Mouse (Mus musculus) cerebellum, postnatal 4 days (tissue): Measurements from ENCODE around the gene Tyk2.

Experiments used
- DNase-seq, 2 experiments: peaks; one replicate each; pipeline ENCODE4 v3.0.0; 2022; ENCODE audit warnings: low spot score in 2 of 2, mixed read lengths in 1 of 2

Tyk2 gene

DNA sequence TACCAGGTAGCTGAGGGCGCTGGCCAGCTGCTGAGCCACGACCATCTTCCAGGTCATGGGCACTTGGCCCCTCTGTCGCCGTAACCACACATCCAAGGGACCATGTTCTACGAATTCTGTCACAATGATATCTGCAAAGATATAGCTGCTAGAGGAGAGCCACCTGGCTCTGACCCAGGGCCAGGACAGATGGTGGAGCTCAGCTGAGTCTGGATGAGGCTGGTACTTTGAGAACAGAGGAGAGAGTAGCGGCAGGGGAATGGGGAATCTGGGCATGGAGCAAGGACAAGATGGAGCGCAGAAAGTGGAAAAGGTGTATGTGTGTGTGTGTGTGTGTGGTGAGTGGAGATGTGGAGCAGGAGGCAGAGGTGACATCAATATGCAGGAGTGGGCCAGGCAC, 16.9 kb downstream of the Tyk2 start:
- no peak for DNase-seq

DNA sequence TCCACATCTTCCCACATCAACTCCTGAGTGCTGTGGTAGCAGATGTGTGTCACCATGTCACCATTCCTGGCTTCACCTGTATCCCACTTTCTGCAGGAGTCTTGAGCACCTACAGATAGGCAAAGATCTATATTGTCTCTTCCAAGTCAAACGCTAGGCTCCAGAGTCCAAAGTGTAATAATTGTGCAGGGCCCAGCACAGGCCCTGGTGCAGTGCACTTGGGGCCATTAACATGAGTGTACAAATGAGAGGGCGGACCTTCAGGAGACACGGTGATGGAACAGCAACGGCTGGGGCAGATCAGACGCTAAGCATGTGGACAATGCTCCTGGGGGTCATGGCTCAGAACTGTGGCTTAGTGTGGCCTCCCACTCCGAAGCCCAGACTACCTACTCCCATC, 17.3 kb downstream of the Tyk2 start:
- DNase-seq: no peak

DNA sequence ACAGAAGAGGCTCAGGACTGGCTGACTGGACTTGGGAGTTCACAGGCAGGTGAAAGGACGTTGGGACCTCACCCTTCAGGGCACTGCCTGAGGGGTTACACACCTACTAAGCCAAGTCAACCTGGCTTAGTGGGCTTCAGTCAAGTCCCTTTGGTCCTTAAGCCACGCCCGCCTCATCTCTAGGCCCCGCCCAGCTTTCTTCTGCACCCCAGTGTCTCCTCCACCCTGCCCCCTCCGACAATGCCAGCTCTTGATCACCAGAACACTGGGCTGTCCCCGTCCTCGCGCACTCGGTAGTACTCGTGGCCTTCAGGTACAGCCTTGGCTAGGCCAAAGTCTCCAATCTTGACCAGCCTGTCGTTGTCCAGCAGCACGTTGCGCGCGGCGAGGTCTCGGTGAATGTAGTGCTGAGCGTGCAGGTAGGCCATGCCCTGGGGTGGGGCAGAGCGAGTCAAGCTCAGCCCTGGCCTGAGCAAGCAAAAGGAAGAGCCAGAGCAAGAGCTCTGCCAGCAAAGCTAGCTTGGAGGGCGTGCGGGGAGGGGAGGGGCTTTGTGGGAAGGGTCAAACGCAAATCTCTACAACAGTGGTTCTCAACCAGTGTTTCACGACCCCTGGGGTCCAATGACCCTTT, 23.3 kb downstream of the Tyk2 start:
- no peak for DNase-seq

DNA sequence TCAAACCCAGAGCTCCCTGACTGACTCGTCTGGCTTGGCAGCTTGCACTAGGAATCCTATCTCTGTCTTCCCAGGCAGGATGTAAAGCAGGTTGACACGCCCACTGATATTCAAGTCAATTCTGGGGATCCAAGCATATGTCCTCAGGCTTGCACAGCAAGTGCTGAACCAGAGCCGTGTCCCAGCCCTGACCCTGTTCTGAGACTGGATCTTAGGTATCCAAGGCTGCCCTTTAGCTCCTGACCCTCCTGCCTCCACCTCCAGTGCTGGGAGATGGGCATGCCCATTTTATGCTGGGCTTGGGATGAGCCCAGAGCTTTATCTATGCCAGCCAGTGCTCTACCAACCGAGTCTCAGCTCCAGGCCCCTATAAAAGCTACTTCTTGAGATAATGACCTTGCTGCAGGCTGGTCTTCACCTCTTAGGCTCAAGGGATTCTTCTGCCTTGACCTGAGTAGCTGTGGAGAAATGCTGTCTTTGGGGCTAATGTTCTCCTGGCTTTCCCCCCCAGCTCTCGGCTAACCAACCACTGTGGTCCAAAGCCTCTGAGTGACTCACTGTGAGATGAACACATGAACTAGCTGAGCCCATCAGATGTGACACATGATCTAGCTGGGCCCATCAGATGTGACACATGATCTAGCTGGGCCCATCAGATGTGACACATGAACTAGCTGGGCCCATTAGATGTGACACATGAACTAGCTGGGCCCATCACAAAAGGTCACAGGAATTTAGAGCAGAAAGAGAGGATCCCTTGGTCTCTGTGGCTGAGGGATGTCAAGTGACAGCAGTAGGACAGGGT, 25.1 kb downstream of the Tyk2 start:
- no peak for DNase-seq

DNA sequence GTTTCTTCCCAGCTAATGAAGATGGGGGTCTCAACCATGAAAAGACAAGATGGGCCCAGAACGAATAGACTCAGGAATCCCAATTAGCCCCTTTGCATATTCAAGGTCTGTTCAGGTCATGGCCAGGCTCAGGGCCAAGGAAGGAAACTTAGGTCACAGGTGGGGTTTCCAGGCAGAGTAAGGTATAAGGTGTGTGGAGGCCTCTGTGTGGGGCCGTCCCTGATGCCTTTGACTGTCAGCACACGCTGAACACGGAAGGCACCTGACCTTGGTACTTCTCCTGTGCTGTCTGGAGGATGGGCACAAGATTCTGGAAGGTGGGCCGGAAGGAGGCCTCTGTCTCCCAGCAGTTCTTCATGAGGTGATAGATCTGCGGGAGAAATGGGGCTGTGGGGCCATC, 26.2 kb downstream of the Tyk2 start:
- no peak for DNase-seq

DNA sequence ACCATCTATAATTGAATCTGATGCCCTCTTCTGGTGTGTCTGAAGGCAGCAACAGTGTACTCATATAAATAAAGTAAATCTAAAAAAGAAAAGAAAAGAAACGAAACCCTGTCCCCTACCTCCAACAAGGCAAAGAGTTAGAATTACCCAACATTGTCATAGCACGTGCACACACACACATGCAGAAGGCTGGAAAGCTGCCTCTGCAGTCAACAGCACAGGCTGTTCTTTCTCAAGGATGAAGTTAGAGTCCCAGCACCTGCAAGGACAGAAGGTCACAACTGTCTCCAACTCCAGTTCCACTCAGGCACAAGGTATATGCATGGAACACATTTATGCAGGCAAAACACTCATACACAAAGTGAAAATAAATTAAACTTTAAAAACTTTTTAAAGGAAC, 29.0 kb downstream of the Tyk2 start:
- DNase-seq: no peak

DNA sequence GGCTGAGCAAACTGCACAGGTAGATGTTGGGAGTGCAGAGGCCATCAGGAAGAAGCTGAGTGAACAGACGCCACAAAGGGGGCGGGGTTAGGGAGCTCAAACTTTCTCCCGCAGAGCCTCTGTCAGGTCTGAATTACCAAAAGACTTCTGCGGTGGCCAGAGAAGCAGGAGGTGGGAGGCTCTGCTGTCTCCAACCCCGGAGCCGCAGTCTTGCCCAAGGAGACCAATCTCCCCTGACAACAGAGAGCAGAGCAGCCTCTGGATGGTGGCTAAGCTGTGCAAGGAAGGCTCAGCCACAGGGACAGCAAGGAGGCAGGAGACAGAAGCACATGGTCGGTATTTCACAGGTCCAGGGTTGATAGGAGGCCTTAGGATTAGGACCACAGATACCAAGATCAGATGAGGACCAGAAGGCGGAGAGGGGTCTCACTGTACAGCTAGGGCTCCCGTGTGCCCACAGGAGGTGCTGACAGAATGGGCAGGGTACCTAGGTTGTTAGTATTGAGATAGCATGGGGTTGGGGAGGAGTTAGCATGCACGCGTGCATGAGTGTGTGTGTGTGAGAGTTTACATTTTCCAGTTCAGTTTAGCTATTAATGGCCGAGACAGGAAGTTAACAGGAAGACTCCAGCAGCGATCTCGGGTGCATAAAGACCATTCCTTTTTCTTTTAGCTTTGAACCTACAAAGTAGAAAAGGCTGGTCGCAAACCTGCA, 30.4 kb downstream of the Tyk2 start:
- DNase-seq: no peak

DNA sequence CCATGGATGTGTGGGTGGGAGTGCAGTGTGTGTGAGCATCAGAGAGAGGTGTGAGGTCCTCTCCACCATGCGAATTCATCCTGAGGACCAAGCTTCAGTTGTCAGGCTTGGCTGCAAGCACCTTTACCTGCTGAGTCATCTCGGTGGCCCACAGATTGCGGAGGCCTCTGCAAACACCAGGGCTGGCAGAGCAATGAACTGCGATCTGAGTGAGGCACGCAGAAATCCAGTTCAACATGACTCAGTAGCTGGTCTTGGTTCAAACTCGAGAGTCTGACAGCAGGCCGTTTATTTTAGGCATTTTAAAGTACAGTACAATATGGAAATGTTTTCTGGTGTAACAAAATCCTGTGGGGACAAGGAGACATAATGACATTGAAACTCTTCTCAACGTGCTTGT, 33.2 kb downstream of the Tyk2 start:
- DNase-seq: no peak

DNA sequence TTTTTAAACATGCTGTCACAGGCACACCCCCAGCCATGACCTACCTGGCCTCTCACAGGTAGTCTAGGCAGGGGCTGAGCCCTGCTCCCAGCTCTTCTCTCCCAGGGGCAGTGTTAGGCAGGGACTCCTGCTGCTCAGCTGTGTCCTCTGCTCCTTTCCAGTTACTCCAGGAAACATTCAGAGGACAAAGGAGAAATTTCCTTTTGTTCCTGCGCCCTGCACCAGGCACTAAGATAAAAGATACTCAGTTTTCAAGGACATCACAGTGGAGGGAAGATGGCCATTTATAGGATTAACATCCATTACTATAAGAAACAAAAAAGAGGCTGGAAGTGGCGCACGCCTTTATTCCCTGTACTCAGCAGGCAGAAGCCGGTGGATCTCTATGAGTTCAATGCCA, 35.1 kb downstream of the Tyk2 start:
- peak in 1 of 2 experiments; percentile 17 for DNase-seq

DNA sequence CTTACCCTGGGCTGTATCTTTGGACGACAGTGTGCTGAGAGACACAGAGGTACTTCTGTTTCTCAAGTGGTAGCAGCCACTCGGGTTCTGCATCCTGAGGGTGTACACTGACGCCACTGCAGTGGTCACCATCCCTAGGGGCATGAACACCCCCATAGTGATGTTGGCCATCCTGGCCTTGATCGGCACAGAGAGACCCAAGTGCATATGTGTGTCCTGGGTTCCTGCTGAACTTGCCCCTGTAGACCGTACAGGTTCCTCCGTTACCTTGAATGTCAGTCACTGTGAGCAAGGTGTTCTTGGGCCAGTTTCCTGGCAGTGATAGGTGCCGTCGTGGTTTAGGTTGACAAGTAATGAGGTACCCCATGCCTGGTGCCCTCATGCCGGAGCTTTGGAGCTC, 37.6 kb downstream of the Tyk2 start:
- DNase-seq: no peak

DNA sequence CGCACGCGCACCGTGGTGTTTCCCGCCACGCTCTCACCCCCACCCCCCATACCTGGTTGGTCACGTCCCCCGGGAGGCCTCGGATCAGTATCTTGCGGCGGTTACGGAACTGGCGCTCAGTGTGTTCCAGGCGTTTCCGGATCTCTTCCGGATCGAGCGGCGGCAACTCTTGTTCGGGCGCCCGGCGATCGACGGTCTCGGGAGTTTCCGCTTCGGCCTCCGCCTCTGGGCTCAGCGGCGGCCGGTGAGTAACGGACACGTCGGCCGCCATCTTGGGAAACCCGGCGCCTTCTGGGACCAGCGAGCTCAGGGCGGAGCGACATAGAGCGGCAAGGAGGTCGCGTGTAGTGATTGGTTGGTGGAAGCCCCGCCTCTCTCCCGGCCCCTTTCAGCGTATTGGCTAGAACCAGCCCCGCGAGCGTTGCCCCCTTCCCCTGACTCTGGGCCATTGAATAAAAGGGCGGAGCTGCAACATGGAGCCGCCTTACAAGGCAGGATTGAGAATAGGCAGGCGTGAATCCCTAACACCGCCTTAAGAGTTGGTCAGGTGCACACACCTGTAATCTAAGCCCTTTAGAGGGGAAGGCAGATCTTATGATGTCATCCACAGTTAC, 39.2 kb downstream of the Tyk2 start, which contains the start of the genes Gm38431 and Raver1:
Gene Gm38431, minus strand, starts transcription at position 291 of the 614 bp plus-strand sequence.
Gene Raver1, minus strand, starts transcription at position 302 of the 614 bp plus-strand sequence.
- DNase-seq: peak; percentile 94 to 95

DNA sequence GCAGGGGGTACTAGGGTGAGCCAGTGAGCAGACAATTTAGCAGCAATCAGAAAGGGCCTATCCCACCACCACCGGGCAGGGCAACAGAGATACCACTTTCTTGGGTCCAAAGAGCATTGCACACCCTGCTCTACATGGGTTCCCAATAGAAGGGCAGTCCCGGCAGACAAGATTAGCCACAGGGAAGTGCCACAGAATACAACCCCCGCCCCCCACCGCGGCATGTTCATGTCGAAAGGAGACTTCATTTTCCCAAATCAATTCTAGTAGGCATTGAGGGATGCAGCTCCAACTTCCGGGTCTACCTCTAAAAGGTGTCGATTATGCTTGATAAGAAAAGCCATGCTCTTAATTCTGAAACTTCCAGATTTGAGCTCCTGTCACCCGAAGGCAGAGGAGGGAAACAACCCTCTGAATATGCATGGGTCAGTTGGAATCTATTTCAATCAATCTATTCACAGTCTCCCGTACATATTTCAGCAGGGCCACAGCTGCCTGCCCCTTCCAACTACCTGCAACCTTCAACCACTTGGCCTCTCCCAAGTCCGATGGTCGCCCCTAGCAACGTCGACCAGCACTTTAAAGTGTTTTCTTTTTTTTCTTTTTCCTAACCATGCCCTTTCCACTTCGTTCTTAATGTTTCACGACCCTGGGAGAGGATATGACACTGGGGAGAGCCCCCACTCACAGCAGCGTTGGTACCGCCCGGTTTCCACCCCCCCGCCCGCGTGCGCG, 39.9 kb downstream of the Tyk2 start:
- no peak for DNase-seq

DNA sequence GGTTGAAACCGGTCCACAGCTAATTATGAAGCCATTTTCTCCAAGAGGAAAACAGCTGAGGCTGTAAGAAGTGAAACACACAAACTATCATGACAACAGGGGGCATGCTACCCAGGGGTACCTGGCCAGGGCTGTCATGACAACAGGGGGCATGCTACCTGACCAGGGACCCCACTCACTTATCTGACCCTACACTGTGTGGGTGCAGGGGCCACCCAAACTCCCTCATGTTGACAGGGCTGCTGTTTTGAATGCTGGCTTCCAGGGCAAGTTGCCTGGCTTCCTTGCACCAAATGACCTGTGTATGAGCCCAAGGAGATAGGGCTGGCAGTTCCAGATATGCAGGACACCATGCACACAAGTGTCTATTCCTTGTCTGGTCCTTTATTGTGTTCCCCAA, 40.5 kb downstream of the Tyk2 start:
- DNase-seq: no peak

DNA sequence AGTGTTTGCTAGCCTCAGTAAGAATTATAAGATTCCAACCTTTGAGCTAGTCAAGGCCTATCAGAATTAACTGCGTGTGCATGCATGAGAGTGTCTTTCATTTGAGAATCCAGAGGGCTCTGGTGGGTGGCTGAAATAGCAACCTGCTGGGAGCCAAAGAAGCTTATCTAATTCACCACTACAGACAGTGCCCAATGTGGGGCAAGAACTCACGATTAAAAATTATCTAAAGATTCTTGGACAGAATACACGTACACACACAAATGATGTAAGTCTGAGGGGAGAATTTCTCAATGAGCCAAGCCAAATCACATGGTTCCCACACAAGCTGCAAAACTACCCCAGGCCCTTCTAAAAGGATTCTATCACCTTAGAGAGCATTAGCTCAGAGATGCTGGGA, 47.7 kb downstream of the Tyk2 start:
- no peak for DNase-seq

DNA sequence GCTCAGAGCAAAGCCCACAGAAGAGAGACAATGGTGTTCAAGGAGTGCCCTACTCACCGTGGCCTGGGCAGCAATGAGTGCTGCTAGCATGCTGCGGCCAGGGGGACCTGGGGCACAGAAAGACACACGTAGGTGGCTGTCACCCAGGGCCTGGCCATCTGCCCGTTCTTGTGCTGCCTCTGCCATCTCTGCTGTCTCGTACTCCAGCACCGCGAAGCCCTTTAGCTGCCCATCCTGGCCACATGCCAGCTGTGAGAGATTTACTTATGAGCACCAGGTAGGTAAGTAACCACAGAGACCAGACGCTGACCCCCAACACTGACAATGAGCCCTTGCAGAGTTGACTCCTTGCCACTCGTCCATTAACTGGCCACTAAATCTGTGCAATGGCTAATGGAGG, 49.9 kb downstream of the Tyk2 start:
- DNase-seq: no peak

DNA sequence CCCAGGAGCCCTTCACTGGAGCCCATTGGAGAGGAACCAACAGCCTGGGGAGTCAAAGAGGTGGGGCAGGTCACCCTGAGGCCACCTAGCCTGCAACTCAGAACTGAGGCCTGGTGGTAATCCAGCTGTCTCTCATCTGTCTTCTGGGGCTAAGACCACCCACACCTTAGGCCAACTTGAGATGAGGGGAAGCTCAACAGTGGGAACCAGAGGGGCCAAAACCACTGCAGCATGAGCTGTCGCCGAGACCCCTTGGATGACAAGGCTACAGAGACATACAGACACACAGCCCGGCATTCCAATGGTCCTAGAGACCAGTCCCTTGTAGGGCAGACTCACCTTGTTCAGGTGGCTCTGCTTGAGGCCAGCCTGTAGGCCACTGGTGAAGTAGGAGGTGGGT, 55.4 kb downstream of the Tyk2 start:
- no peak for DNase-seq

DNA sequence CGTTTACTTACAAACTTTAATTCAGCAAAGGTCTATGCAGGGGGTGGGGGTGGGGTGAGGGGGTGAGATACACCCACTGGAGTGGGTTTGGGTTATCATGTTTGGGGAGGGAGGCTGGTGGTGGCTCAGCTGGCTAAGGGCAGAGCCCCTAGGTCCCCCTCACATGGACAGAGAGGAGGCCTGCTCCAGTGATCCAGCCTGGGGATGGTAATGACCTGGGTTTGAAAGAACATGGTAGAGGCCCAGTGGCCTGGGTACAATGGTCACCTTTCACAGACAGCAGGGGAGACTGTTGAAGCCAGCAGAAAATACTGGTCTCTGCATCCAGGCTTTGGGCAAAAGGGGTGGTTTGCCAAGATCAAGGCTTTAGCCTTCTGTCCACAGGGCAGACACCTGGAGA, 56.9 kb downstream of the Tyk2 start:
- no peak for DNase-seq

DNA sequence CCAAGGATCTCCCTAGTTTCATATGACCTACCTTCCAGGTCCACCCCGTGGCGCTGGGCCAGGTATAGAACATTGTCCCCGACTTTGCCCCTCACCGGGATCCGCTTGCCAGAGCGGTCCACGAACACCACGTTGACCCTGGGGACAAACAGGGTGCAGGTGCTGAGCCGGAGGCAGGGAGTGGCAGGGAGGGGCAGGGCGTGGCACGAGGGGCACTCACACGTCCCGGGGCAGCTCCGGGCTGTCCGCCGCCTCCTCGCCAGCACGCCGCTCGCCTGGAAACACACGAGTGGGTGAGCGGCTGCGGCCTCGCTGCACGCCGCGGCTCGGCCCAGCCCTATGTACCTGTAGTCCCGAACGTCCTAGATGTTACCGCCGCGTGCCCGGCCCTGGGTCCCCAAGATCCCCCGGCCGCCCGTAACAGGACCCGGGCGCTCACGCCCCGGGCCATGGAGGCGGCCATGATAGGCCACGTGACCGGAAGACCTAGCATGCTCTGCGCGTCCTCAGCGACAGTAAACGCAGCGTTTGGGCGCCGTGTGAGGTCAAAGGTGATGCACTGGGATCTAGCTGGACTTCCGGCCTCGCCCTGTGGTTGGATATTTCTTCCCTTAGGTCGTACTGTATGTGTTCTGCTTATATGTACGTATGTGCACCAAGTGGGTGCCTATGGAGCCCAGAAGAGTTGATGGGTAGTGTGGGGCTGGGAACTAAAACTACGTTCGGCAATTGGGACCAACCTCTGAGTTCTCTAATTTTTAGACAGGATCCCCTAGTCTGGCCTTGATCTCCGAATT, 57.8 kb downstream of the Tyk2 start, which contains the start of the genes Gm49373 and Fdx1l:
Gene Gm49373, minus strand, starts transcription at position 53 of the 797 bp plus-strand sequence.
Gene Fdx1l, minus strand, starts transcription at position 571 of the 797 bp plus-strand sequence.
- DNase-seq: peak; percentile 71 to 87

DNA sequence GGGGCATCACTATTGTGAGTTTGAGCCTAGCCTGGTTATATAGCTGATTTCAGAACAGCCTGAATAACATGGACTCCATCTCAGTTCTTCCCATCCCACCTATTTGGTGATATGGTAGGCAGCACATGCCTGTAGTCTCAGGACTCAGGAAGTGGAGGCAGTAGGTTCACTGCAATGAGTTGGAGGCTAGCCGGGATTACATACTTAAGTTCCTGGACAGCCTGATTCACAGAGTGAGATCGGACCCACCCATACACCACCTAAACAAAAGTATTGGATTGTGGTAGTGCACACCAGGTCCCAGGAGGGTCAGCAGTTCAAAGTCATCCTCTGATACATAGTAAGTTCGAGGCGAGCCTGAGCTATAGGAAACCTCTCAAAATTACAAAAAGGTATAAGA, 58.4 kb downstream of the Tyk2 start:
- DNase-seq: no peak

DNA sequence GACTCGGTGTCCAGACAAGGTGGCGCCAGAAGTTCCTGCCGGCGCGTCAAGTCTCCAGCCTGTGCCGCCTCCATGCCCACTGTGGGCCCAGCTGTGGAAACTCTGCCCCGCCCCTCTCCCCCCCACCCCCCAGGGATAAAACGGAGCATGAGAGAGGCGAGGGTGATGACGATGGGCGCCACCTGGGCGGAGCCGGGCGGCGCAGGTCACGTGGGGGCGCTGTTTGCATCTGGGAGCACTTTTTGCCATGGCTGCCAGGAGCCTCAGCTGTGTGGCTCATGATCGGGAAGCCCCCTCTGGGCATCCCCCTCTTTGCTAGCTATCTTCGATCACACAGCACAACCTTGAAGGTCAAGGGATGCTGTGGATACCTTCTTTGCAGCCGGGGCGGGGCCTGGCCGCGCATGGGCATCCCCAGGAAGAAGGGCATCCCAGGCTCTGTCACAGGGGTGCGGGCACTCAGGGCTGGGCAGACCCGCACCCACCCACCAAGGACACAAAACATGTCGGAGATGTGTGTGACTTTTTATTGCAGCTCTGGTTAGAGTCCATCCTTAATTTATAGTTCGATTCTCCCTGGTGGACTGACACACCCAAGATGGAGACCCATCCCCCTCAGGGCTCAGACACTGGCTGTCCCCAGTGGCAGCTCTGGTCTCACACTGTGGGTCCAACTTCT, 63.9 kb downstream of the Tyk2 start, which contains the start of gene Zglp1:
Gene Zglp1, minus strand, starts transcription at position 88 of the 679 bp plus-strand sequence.
- no peak for DNase-seq
